Mouse (Mus musculus): ENCODE data around the gene Cntnap2.

The Cntnap2 gene

GRCm38 (mm10) chr6:45059091-45059490 is at the start of gene Cntnap2:
Cntnap2 (plus strand) TSS chr6:45059357.
- peak; percentile 51 for DNase-seq (ENCODE audit: low read depth, low spot score)

GRCm38 (mm10) chr6:45026011-45026682 is 33.0 kb upstream of the Cntnap2 start:
- peak; percentile 78 for DNase-seq (ENCODE audit: low read depth, low spot score)

GRCm38 (mm10) chr6:45039454-45039853 is 19.7 kb upstream of the Cntnap2 start:
- no peak for DNase-seq (ENCODE audit: low read depth, low spot score)

- DNase-seq (ENCODE audit: low read depth, low spot score): no peak
Observed at GRCm38 (mm10) chr6:45059556-45060471, 657 bp downstream of the Cntnap2 start.

GRCm38 (mm10) chr6:45062214-45062997 is 3.2 kb downstream of the Cntnap2 start:
- no peak for DNase-seq (ENCODE audit: low read depth, low spot score)

GRCm38 (mm10) chr6:45088304-45088703 is 29.1 kb downstream of the Cntnap2 start:
- no peak for DNase-seq (ENCODE audit: low read depth, low spot score)

GRCm38 (mm10) chr6:45113613-45114012 is 54.5 kb downstream of the Cntnap2 start:
- no peak for DNase-seq (ENCODE audit: low read depth, low spot score)

- no peak for DNase-seq (ENCODE audit: low read depth, low spot score)
Observed at GRCm38 (mm10) chr6:45144882-45145281, 85.7 kb downstream of the Cntnap2 start.

GRCm38 (mm10) chr6:45205039-45205438 is 145.9 kb downstream of the Cntnap2 start:
- DNase-seq (ENCODE audit: low read depth, low spot score): no peak

- DNase-seq (ENCODE audit: low read depth, low spot score): no peak
Observed at GRCm38 (mm10) chr6:45214330-45214729, 155.2 kb downstream of the Cntnap2 start.

- no peak for DNase-seq (ENCODE audit: low read depth, low spot score)
Observed at GRCm38 (mm10) chr6:45229002-45229401, 169.8 kb downstream of the Cntnap2 start.

GRCm38 (mm10) chr6:45232571-45232970 is 173.4 kb downstream of the Cntnap2 start:
- DNase-seq (ENCODE audit: low read depth, low spot score): no peak

- DNase-seq (ENCODE audit: low read depth, low spot score): no peak
Observed at GRCm38 (mm10) chr6:45236531-45236930, 177.4 kb downstream of the Cntnap2 start.

GRCm38 (mm10) chr6:45238117-45238516 is 179.0 kb downstream of the Cntnap2 start:
- DNase-seq (ENCODE audit: low read depth, low spot score): no peak

- DNase-seq (ENCODE audit: low read depth, low spot score): no peak
Observed at GRCm38 (mm10) chr6:45241218-45241617, 182.1 kb downstream of the Cntnap2 start.

- DNase-seq (ENCODE audit: low read depth, low spot score): no peak
Observed at GRCm38 (mm10) chr6:45244680-45245079, 185.5 kb downstream of the Cntnap2 start.

GRCm38 (mm10) chr6:45258047-45258446 is 198.9 kb downstream of the Cntnap2 start:
- no peak for DNase-seq (ENCODE audit: low read depth, low spot score)

GRCm38 (mm10) chr6:45271537-45271936 is 212.4 kb downstream of the Cntnap2 start:
- DNase-seq (ENCODE audit: low read depth, low spot score): no peak

- DNase-seq (ENCODE audit: low read depth, low spot score): no peak
Observed at GRCm38 (mm10) chr6:45273259-45273775, 214.2 kb downstream of the Cntnap2 start.

- DNase-seq (ENCODE audit: low read depth, low spot score): no peak
Observed at GRCm38 (mm10) chr6:45290154-45290553, 231.0 kb downstream of the Cntnap2 start.

- DNase-seq (ENCODE audit: low read depth, low spot score): no peak
Observed at GRCm38 (mm10) chr6:45317455-45317854, 258.3 kb downstream of the Cntnap2 start.

- no peak for DNase-seq (ENCODE audit: low read depth, low spot score)
Observed at GRCm38 (mm10) chr6:45323505-45323904, 264.3 kb downstream of the Cntnap2 start.

Measured in 3T3-L1 (cell line).